Mouse (Mus musculus): ENCODE measurements around the gene Lrba.
A peak's percentile ranks its signal among the peaks of the same experiment; 100 is the strongest.

Lrba gene

GRCm38 (mm10) chr3:86224564-86225421 lies at the start of gene Lrba:
Gene Lrba (plus strand): TSS chr3:86224680.
- peak; percentile 79 for DNase-seq (ENCODE audit: extremely low spot score)

- DNase-seq (ENCODE audit: extremely low spot score) = no peak
Measured at GRCm38 (mm10) chr3:86179714-86180113, 44.8 kb upstream of the Lrba start.

- DNase-seq (ENCODE audit: extremely low spot score) = no peak
Measured at GRCm38 (mm10) chr3:86181107-86181506, 43.4 kb upstream of the Lrba start.

- DNase-seq (ENCODE audit: extremely low spot score) = no peak
Measured at GRCm38 (mm10) chr3:86184546-86184945, 39.9 kb upstream of the Lrba start.

DNA sequence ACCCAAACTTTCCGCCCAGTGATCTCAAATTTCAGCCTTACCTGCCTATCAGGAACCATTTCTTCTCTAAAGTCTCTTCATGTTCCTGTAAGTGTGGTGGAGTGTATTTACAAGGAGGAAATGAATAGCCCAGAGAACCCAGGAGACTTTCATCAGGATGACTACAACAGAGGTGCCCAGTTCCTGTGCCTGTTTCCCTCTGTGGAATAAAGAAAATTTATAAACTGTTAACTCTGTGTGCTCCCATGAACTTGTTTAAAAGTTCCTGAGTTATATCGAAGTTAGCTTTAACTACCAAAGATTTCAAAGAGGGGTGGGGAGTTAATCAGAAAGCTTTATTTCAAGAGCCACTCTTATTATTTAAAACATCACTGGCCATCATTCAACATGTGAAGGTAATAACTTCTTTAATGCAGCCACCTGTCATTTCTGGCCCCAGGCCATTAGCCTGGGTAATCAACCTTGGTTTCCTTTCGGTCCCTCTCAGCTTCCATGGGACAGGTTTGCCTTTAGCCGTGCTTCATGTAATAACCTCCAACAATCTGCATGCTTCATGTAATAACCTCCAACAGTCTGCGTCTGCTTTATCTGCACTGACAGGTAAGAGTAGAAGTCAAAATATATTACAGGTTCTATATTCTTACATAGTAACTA lies 36.6 kb upstream of the Lrba start:
- DNase-seq (ENCODE audit: extremely low spot score) = no peak

DNA sequence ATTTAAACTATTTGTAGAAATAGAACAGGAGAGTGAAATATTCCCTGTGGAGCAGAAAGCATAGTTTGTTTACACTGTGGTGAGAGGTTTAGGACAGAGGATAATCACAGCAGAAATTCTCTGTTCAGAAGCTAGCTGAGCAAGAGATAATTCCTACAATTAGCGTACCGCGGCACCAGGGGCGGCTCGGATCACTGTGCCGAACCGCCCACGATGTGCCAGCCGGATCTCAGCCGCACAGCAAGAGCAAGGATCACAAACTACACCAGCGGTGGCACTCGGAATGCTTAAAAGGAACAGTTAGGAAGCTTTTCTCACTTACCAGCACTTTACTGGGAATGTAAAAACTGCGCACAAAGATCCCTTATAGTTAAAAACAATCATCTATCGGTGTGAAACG lies 28.5 kb upstream of the Lrba start:
- DNase-seq (ENCODE audit: extremely low spot score) = no peak

DNA sequence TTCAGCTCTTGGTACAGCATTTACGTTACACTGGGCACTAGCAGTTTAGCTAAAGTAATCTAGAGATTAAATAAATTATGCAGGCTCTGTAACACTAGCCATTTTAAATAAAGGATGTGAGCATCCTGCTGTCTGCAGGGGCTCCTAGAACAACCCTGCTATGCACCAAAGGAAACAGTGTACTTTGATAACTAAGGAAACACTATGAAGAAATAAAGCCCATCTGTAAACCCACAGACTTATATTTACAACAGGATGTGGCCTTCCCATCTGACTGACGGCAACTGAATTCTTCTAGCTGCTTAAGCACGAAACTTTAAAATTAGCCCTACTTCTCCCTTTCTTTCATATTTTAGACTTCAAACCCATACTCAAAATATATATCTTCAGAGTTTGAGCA lies 28.0 kb upstream of the Lrba start:
- DNase-seq (ENCODE audit: extremely low spot score) = no peak

- DNase-seq (ENCODE audit: extremely low spot score) = no peak
Measured at GRCm38 (mm10) chr3:86201645-86202175, 22.8 kb upstream of the Lrba start.

- DNase-seq (ENCODE audit: extremely low spot score) = no peak
Measured at GRCm38 (mm10) chr3:86202449-86202848, 22.0 kb upstream of the Lrba start.

DNA sequence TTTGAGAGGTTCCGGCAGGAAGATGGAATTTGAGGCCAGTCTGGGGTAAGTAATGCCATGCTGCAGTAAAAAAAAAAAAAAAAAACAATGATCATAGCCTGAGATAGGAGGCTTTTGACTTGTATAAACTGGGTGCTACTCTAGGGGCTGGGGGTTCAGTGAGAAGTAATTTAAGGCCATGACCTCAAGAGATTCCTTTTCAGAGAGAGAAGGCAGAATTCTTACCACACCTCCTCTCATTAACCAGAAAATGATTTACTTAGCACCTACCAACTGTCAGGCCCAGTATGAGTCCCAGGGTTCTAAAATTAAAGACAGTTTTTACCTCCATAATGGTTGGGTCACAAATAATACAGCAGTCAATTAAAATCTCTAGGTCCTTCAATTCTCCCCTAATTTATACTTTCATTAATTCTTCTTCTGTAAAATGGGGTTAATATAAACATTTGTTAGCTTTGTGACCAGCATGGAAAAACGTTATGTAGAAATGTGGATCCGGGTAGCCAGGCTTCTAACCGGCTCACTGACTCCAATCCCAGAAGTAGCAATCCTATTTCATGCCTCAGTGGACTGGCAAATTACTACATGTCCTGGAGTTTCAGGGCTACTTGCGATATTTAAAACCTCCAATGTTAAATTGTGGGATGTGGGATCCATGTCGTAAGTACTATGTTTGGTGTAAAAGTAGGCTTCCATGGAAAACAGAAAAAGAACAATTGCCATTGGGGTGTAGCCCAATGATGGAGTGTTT lies 19.7 kb upstream of the Lrba start:
- DNase-seq (ENCODE audit: extremely low spot score) = no peak

DNA sequence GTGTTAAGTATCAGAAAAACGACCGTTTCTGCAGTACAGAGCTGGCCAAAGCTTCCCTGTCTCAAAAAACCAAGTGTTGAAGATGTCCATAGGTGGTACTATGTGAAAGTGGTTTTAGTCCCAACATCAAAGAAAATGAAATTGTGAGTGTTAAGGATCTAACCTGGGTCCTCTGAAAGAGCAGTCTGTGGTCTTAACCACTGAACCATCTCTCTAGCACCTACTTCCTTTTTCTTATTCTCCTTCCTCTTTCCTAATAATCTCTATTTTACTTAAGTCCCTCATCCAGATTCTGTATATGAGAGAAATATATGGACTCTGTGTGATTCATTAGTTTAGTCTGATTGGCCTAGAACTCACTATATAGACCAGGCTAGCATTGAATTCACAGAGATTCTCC lies 17.9 kb upstream of the Lrba start:
- DNase-seq (ENCODE audit: extremely low spot score) = no peak

GRCm38 (mm10) chr3:86210267-86210939 lies 14.1 kb upstream of the Lrba start:
- no peak for DNase-seq (ENCODE audit: extremely low spot score)

- no peak for DNase-seq (ENCODE audit: extremely low spot score)
Measured at GRCm38 (mm10) chr3:86210959-86211358, 13.5 kb upstream of the Lrba start.

GRCm38 (mm10) chr3:86214248-86214647 lies 10.2 kb upstream of the Lrba start:
- no peak for DNase-seq (ENCODE audit: extremely low spot score)

GRCm38 (mm10) chr3:86223634-86224313 lies 706 bp upstream of the Lrba start:
- DNase-seq (ENCODE audit: extremely low spot score) = peak; percentile 89

DNA sequence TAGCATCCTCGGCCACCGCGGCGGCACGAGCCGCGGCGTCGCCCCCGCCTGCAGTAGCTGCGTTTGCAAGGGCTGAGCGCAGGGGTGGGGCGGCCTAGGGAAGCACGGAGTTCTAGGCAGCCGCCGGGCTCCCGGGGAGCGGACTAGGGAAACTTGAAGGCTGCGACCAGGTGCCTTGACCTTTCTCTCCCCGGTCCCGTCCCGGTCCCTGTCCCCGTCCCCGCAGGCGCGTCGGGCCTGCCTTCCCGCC lies 241 bp upstream of the Lrba start:
- DNase-seq (ENCODE audit: extremely low spot score) = no peak

GRCm38 (mm10) chr3:86231532-86232086 lies 7.1 kb downstream of the Lrba start:
- DNase-seq (ENCODE audit: extremely low spot score) = no peak

DNA sequence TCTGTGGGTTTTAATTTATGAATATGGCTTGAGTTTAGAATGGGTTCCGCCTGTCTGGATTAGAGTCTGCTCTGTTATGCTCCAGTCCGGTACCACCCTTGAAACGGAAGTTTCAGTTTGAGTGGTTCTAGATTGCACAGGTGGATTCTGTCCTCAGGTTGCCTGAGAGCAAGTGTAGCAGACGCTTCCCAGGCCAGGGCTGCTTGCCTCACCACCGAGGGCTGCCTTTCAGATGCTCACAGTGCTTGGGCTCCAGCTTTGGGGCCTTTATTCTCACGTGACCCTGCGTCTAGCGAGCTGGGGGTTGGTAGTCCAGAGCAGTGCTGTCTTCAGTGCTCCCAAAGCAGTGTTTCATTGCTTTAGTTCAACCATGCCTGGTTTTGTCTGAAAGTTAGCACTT lies 22.7 kb downstream of the Lrba start:
- DNase-seq (ENCODE audit: extremely low spot score) = no peak

DNA sequence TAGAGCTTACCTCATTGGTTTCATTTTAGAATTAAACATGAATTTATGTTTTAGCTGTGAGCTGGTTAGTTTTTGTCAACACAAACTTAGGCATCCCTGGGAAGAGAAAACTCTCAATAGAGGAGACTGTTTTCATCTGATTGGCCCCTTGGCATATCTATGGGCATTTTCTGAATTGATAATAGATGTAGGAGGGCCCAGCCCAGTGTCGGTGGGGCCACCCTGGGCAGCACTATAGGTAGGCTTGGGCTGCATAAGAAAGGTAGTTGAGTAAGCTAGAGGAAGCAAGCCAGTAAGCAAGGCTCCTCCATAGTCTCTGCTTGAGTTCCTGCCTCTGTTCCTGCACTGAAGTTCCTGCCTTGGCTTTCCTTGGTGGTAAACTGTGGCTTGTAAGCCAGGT lies 26.7 kb downstream of the Lrba start:
- no peak for DNase-seq (ENCODE audit: extremely low spot score)

- DNase-seq (ENCODE audit: extremely low spot score) = no peak
Measured at GRCm38 (mm10) chr3:86252588-86252987, 28.1 kb downstream of the Lrba start.

DNA sequence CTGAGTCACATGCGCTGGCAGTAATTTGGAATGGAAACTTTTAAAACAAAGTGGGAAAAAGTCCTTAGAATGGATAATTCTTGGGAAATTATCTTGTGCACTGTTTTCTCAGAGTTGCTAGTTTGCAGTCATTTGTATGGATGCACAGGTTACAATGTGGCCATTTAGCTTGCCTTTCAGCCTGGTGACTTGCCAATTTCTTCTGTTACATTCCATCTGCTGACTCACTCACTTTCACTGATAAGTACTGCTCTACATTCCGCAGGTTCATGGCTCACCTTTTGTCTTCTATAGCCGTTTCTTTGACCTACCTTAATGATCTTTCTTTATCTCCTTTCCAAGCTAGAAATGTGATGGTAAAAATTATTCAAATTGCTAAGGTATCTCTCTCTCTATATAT lies 28.6 kb downstream of the Lrba start:
- DNase-seq (ENCODE audit: extremely low spot score) = no peak

Data from embryo, embryonic 9.5 days (tissue).